In genomic region chr8:84357631-84358371, GRCm38 (mm10) we compare ENCODE assay signal across 8 mouse cellular contexts. TPM values are rescaled to one million over a fixed set of nuclear protein-coding genes. Genes with fewer than 3 reads are reported as not detected.
DNase-seq lines count a peak whose midpoint lies in the region; ATAC-seq and TF ChIP-seq lines count a peak whose summit lies in the region.

No protein-coding gene starts in this region.

- H3K9me3 ChIP-seq in embryonic facial prominence, embryonic 11.5 days (replicated peaks; ENCODE audit: control insufficient read depth, low read length) = no peaks in the 10 kb centered on the region
- H3K9me3 ChIP-seq in limb, embryonic 10.5 days (replicated peaks) = no peaks in the 10 kb centered on the region
- no peaks in the 10 kb centered on the region for H3K9me3 ChIP-seq in midbrain, embryonic 14.5 days (ENCODE audit: control insufficient read depth, low read length)

- H3K9ac ChIP-seq in embryonic facial prominence, embryonic 11.5 days (replicated peaks; ENCODE audit: low read length) = no peak overlapping the region
- H3K9ac ChIP-seq in heart, adult 2 months (ENCODE audit: low read depth, low read length) = no peak overlapping the region
- 0 out of 2 replicates have a peak overlapping the region, but pooled peaks have one; percentile 2 for H3K9ac ChIP-seq in midbrain, embryonic 14.5 days (replicated peaks; ENCODE audit: low read length)

- H3K4me3 ChIP-seq in embryonic facial prominence, embryonic 11.5 days (ENCODE audit: low read depth, low read length) = no peak overlapping the region
- no peak overlapping the region for H3K4me3 ChIP-seq in heart, adult 2 months
- H3K4me3 ChIP-seq in limb, embryonic 10.5 days = no peak overlapping the region
- H3K4me3 ChIP-seq in midbrain, embryonic 14.5 days (replicated peaks; ENCODE audit: low read depth, low read length) = no peak overlapping the region

- no peak for TF ChIP-seq POLR2A in heart, adult 2 months (IDR thresholded peaks at IDR 0.05; ENCODE audit: insufficient read depth, low read depth, low read length)

- H3K36me3 ChIP-seq in embryonic facial prominence, embryonic 11.5 days (replicated peaks; ENCODE audit: control insufficient read depth, insufficient read depth, low read depth, low read length) = no peaks in the 10 kb centered on the region
- no peaks in the 10 kb centered on the region for H3K36me3 ChIP-seq in heart, adult 2 months (ENCODE audit: control insufficient read depth, insufficient read depth, low read length)
- no peaks in the 10 kb centered on the region for H3K36me3 ChIP-seq in limb, embryonic 10.5 days
- no peaks in the 10 kb centered on the region for H3K36me3 ChIP-seq in midbrain, embryonic 14.5 days (ENCODE audit: control insufficient read depth, insufficient read depth, low read length)

- no peak overlapping the region for H3K4me2 ChIP-seq in embryonic facial prominence, embryonic 11.5 days (ENCODE audit: low read depth, low read length)
- H3K4me2 ChIP-seq in midbrain, embryonic 14.5 days (ENCODE audit: low read length) = peak overlapping the region; percentile 5; the same call in 1 of the 2 replicates

- intact Hi-C loops in heart, adult 2 months (cut with DNase I) = loop anchor here (1.0 to 2.0 kb wide), 4 partner anchors 66 to 348 kb away; no protein-coding TSS in a partner anchor

- peak; percentile 96 for TF ChIP-seq EP300 in heart, adult 2 months (IDR thresholded peaks at IDR 0.05; ENCODE audit: insufficient read depth, low read depth, low read length)

- peak; percentile 79 for ATAC-seq in embryonic facial prominence, embryonic 11.5 days (replicated peaks; ENCODE audit: insufficient number of reproducible peaks, low FRiP score, low TSS enrichment, low read depth)
- ATAC-seq in midbrain, embryonic 14.5 days (ENCODE audit: low FRiP score, low TSS enrichment) = peak; percentile 76; the same call in 1 of the 2 replicates

- no peaks in the 10 kb centered on the region for H3K4me1 ChIP-seq in embryonic facial prominence, embryonic 11.5 days (ENCODE audit: control insufficient read depth, insufficient read depth, low read length)
- peaks cover 1% of the 10 kb centered on the region; the same call in 1 of the 2 replicates for H3K4me1 ChIP-seq in heart, adult 2 months (ENCODE audit: control insufficient read depth, insufficient read depth, low read length)
- peaks cover 10% of the 10 kb centered on the region; the same call in 1 of the 2 replicates for H3K4me1 ChIP-seq in limb, embryonic 10.5 days
- no peaks in the 10 kb centered on the region for H3K4me1 ChIP-seq in midbrain, embryonic 14.5 days (ENCODE audit: control insufficient read depth, insufficient read depth, low read length)

- peak; percentile 96 for TF ChIP-seq CTCF in heart, adult 2 months (IDR thresholded peaks at IDR 0.05)

- DNase-seq in 3T3-L1 (ENCODE audit: low read depth, low spot score) = peak; percentile 92
- peak; percentile 69 for DNase-seq in adrenal gland, postnatal 25 days
- DNase-seq in embryonic facial prominence, embryonic 11.5 days (ENCODE audit: low spot score) = peak; percentile 86
- DNase-seq in heart, adult 2 months = peak; percentile 70 to 82
- DNase-seq in kidney, adult 18-20 months = peak; percentile 81
- peak; percentile 82 for DNase-seq in limb, embryonic 10.5 days (ENCODE audit: low spot score)
- DNase-seq in midbrain, embryonic 14.5 days = peak; percentile 91
- DNase-seq in spleen, adult 12 weeks (ENCODE audit: low spot score) = peak; percentile 33

- no peaks in the 10 kb centered on the region for H3K79me2 ChIP-seq in heart, adult 2 months (replicated peaks; ENCODE audit: control insufficient read depth, insufficient read depth, low read length)

- WGBS in embryonic facial prominence, embryonic 11.5 days = 25% methylated on average over 20 of the region's 20 CpGs
- WGBS in heart, adult 2 months = 21% methylated on average over 20 of the region's 20 CpGs
- 29% methylated on average over 20 of the region's 20 CpGs for WGBS in limb, embryonic 10.5 days
- 25% methylated on average over 20 of the region's 20 CpGs for WGBS in midbrain, embryonic 14.5 days

- H3K27me3 ChIP-seq in embryonic facial prominence, embryonic 11.5 days (ENCODE audit: control insufficient read depth, insufficient read depth, low read length) = no peaks in the 10 kb centered on the region
- no peaks in the 10 kb centered on the region for H3K27me3 ChIP-seq in heart, adult 2 months (ENCODE audit: control insufficient read depth, insufficient read depth, low read length)
- peaks cover 41% of the 10 kb centered on the region for H3K27me3 ChIP-seq in limb, embryonic 10.5 days (ENCODE audit: low read depth, poor library complexity, severe bottlenecking)
- peaks cover 4% of the 10 kb centered on the region; the same call in 1 of the 2 replicates for H3K27me3 ChIP-seq in midbrain, embryonic 14.5 days (ENCODE audit: control insufficient read depth, insufficient read depth, low read length)

- no peak overlapping the region for H3K27ac ChIP-seq in embryonic facial prominence, embryonic 11.5 days (replicated peaks; ENCODE audit: low read depth, low read length)
- H3K27ac ChIP-seq in heart, adult 2 months = no peak overlapping the region
- no peak overlapping the region for H3K27ac ChIP-seq in limb, embryonic 10.5 days
- H3K27ac ChIP-seq in midbrain, embryonic 14.5 days (replicated peaks; ENCODE audit: low read depth, low read length) = no peak overlapping the region

RNA-seq across cellular contexts. Expression of gene Cacna1a, which starts 30.4 kb away (rescaled TPM):
- total RNA-seq in adrenal gland, postnatal 25 days (2021) = 4.9 and 8.0 TPM in 2 replicates
- polyA plus RNA-seq in embryonic facial prominence, embryonic 11.5 days (2014; fragmentation: Nextera tagmentation; extraction: Ambion mirVana) = 4.9 and 6.0 TPM in 2 replicates
- total RNA-seq in heart, adult 2 months (2021) = 1 to 10 TPM; 2.5 to 2.7 TPM
- 4.4 and 5.9 TPM in 2 replicates for polyA plus RNA-seq in heart, adult 2 months (2012; rRNA removed)
- 5.9 and 6.4 TPM in 2 replicates for polyA plus RNA-seq in limb, embryonic 10.5 days (2016; fragmentation: Nextera tagmentation; extraction: Ambion mirVana)
- 13.8 and 16.1 TPM in 2 replicates for polyA plus RNA-seq in midbrain, embryonic 14.5 days (2014; fragmentation: Nextera tagmentation; extraction: Ambion mirVana)

Comparison
In these comparisons a context has a peak if more than half of its experiments do, and no peak if none do; other contexts are left out.
1. DNase-seq: peak in every context shown above with its lines; median percentile 92 in 3T3-L1; 91 in midbrain, embryonic 14.5 days; 86 in embryonic facial prominence, embryonic 11.5 days; 82 in limb, embryonic 10.5 days; 81 in kidney, adult 18-20 months; 76 in heart, adult 2 months; 69 in adrenal gland, postnatal 25 days; 33 in spleen, adult 12 weeks.